Mouse (Mus musculus) cerebellum, adult 2 months (tissue): ENCODE measurements around the gene Cd81.

Experiments used
- CTCF ChIP-seq: fragments of 200-500 bp; IDR thresholded peaks from 2 replicates; pipeline ENCODE4 v1.5.1; 2011; ENCODE audit warnings: low read depth, mild to moderate bottlenecking, control low read depth, low read length, moderate library complexity, borderline replicate concordance; ENCODE audit not compliant: insufficient read depth
- POLR2A ChIP-seq: fragments of 200-500 bp; IDR thresholded peaks from 2 replicates; pipeline ENCODE4 v1.6.1; 2011; ENCODE audit warnings: low read length, control low read depth, borderline replicate concordance; ENCODE audit not compliant: insufficient read depth

- 0 out of 2 replicates have a peak, but pooled peaks have one; percentile 12 for TF ChIP-seq CTCF
- no peak for TF ChIP-seq POLR2A
Measured at GRCm38 (mm10) chr7:143053008-143053899, 715 bp downstream of the Cd81 start.
